Mouse (Mus musculus) right cerebral cortex, postnatal 10 days (tissue): ENCODE measurements around the gene H13.

ENCODE experiments used
- DNase-seq, 2 experiments: peaks; one replicate each; pipeline ENCODE4 v3.0.0; 2021; ENCODE audit warnings: low spot score in 2 of 2

Gene H13

GRCm38 (mm10) chr2:152734501-152734900 lies 65.2 kb downstream of the H13 start:
- DNase-seq, result no peak

GRCm38 (mm10) chr2:152734984-152735383 lies 65.7 kb downstream of the H13 start:
- DNase-seq, result peak; percentile 97

GRCm38 (mm10) chr2:152736090-152736601 lies 66.9 kb downstream of the H13 start, which contains the start of gene Id1:
Id1 (plus strand) TSS chr2:152736251.
- DNase-seq, result peak; percentile 76 to 81

GRCm38 (mm10) chr2:152736748-152737147 lies 67.5 kb downstream of the H13 start:
- peak in 1 of 2 experiments; percentile 37 for DNase-seq

GRCm38 (mm10) chr2:152737306-152738221 lies 68.3 kb downstream of the H13 start:
- DNase-seq, result peak in 1 of 2 experiments; percentile 29

- DNase-seq, result no peak
These were observed 69.1 kb downstream of the H13 start for GRCm38 (mm10) chr2:152738341-152738740.

GRCm38 (mm10) chr2:152739031-152739841 lies 70.0 kb downstream of the H13 start:
- DNase-seq, result peak; percentile 51 to 62

GRCm38 (mm10) chr2:152739842-152740260 lies 70.6 kb downstream of the H13 start:
- no peak for DNase-seq

- DNase-seq, result no peak
These were observed 71.2 kb downstream of the H13 start for GRCm38 (mm10) chr2:152740490-152740889.

- peak; percentile 60 to 69 for DNase-seq
These were observed 72.1 kb downstream of the H13 start for GRCm38 (mm10) chr2:152741153-152742041.

- DNase-seq, result peak; percentile 51 to 69
These were observed 73.2 kb downstream of the H13 start for GRCm38 (mm10) chr2:152742435-152742834.

GRCm38 (mm10) chr2:152753944-152754711 lies 84.9 kb downstream of the H13 start, which contains the start of gene Cox4i2:
Cox4i2 (plus strand) TSS chr2:152754173.
- DNase-seq, result no peak

GRCm38 (mm10) chr2:152756474-152757393 lies 87.5 kb downstream of the H13 start:
- DNase-seq, result no peak

- peak in 1 of 2 experiments; percentile 47 for DNase-seq
These were observed 88.2 kb downstream of the H13 start for GRCm38 (mm10) chr2:152757478-152757877.
